Mouse (Mus musculus): ENCODE measurements around the gene Hist1h3d. TPM values are rescaled to one million over a fixed set of nuclear protein-coding genes. Genes with fewer than 3 reads are reported as not detected.
A peak's percentile ranks its signal among the peaks of the same experiment; 100 is the strongest.
"Not testable (repeated sequence)": the region's sequence is repeated elsewhere in the genome, so short reads cannot be mapped to it uniquely, and the experiment has no call there.

Gene Hist1h3d
- polyA plus RNA-seq, 2 experiments: 7.2 to 20.4 TPM

GRCm38 (mm10) chr13:23534368-23535131, 41.0 kb upstream of the Hist1h3d start:
- H3K4me3 ChIP-seq (ENCODE audit: insufficient read depth in 1 of 2, low read depth in 2 of 2, low read length in 2 of 2): peak overlapping the region; percentile 74 to 84
- ATAC-seq (ENCODE audit: insufficient read depth) (peak; percentile 24), DNase-seq (ENCODE audit: low read depth in 3 of 3, low spot score in 3 of 3) (peak in 1 of 3 experiments; percentile 74)
- H3K4me2 ChIP-seq (ENCODE audit: low read depth): peak overlapping the region; percentile 95
- peaks cover 23% of the 10 kb centered on the region in 2 experiments for H3K4me1 ChIP-seq (replicated peaks; ENCODE audit: control insufficient read depth in 2 of 2, insufficient read depth in 2 of 2, low read length in 1 of 2)
- peak overlapping the region; percentile 99 for H3K9ac ChIP-seq (replicated peaks)
- H3K9me3 ChIP-seq (ENCODE audit: control insufficient read depth, low read length): no peaks in the 10 kb centered on the region
- under 1% methylated on average over 15 of the region's 15 CpGs for WGBS (ENCODE audit: insufficient replicate concordance)
- no peaks in the 10 kb centered on the region for H3K36me3 ChIP-seq (replicated peaks; ENCODE audit: control insufficient read depth, insufficient read depth, low read depth)
- peak overlapping the region; percentile 100 for H3K27ac ChIP-seq
- H3K27me3 ChIP-seq (ENCODE audit: control insufficient read depth, insufficient read depth, low read length): no peaks in the 10 kb centered on the region
- no peak for TF ChIP-seq CTCF (IDR thresholded peaks at IDR 0.05; ENCODE audit: low read depth)
- TF ChIP-seq EP300 (IDR thresholded peaks at IDR 0.05; ENCODE audit: low read depth): no peak; the same call in none of the 2 replicates

DNA sequence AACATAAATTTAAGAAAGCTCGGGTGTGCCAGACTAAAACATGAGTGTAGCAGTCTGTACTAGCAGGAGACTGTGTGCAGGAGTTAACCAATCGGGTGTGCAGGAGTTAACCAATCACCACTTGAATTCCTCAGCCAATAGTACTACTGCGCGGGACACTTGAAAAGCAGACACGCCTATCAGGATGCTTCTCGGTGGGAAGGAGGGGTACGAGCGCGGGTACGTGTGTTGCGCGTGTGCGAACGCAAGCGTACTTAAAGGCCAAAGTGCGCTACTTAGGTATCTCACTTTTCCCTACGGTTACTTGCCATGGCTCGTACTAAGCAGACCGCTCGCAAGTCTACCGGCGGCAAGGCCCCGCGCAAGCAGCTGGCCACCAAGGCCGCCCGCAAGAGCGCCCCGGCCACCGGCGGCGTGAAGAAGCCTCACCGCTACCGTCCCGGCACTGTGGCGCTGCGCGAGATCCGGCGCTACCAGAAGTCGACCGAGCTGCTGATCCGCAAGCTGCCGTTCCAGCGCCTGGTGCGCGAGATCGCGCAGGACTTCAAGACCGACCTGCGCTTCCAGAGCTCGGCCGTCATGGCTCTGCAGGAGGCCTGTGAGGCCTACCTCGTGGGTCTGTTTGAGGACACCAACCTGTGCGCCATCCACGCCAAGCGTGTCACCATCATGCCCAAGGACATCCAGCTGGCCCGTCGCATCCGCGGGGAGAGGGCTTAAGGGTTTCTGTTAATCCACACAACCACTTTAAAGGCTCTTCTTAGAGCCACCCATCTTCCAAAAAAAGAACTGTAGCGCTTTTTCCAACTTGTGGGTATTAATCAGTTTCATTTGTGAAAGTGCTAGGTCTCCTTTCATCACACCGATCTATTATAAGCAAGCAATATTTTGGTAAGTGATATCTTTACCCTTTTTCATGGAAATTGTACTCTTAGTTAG, 40.2 kb upstream of the Hist1h3d start, which contains the start of gene Hist1h3g:
TSS of gene Hist1h3g (plus strand) at position 286 of the 939 bp plus-strand sequence.
- Histone ChIP-seq H3K4me2 (ENCODE audit: low read depth) (peak within 1 kb of the TSS; percentile 95), H3K4me1 (replicated peaks; ENCODE audit: control insufficient read depth in 2 of 2, insufficient read depth in 2 of 2, low read length in 1 of 2) (peaks cover 23 to 25% of the 10 kb centered on the region in 2 experiments), H3K27ac (peak within 1 kb of the TSS; percentile 100), H3K4me3 (ENCODE audit: insufficient read depth in 1 of 2, low read depth in 2 of 2, low read length in 2 of 2) (peak within 1 kb of the TSS; percentile 74 to 84), H3K9ac (replicated peaks) (peak within 1 kb of the TSS; percentile 99)
- not testable (repeated sequence) for H3K9me3 ChIP-seq (ENCODE audit: control insufficient read depth, low read length); H3K36me3 ChIP-seq (replicated peaks; ENCODE audit: control insufficient read depth, insufficient read depth, low read depth); H3K27me3 ChIP-seq (ENCODE audit: control insufficient read depth, insufficient read depth, low read length)
- WGBS (ENCODE audit: insufficient replicate concordance): under 1% methylated on average over 46 of the region's 62 CpGs
- peak; percentile 98 for DNase-seq (ENCODE audit: low read depth in 3 of 3, low spot score in 3 of 3)
- peak; percentile 66 for TF ChIP-seq EP300 (IDR thresholded peaks at IDR 0.05; ENCODE audit: low read depth)
- ATAC-seq (ENCODE audit: insufficient read depth): peak; percentile 81

- H3K27ac ChIP-seq: peak overlapping the region; percentile 100
- WGBS (ENCODE audit: insufficient replicate concordance): 12% methylated on average over 7 of the region's 7 CpGs
- no peak for DNase-seq (ENCODE audit: low read depth in 3 of 3, low spot score in 3 of 3)
- H3K27me3 ChIP-seq (ENCODE audit: control insufficient read depth, insufficient read depth, low read length): no peaks in the 10 kb centered on the region
- TF ChIP-seq EP300 (IDR thresholded peaks at IDR 0.05; ENCODE audit: low read depth) (peak; percentile 18; the same call in 1 of the 2 replicates), CTCF (IDR thresholded peaks at IDR 0.05; ENCODE audit: low read depth) (no peak)
- no peaks in the 10 kb centered on the region for H3K9me3 ChIP-seq (ENCODE audit: control insufficient read depth, low read length)
- no peaks in the 10 kb centered on the region for H3K36me3 ChIP-seq (replicated peaks; ENCODE audit: control insufficient read depth, insufficient read depth, low read depth)
- no peak for ATAC-seq (ENCODE audit: insufficient read depth)
- H3K4me1 ChIP-seq (replicated peaks; ENCODE audit: control insufficient read depth in 2 of 2, insufficient read depth in 2 of 2, low read length in 1 of 2): peaks cover 28 to 30% of the 10 kb centered on the region in 2 experiments
- H3K9ac ChIP-seq (replicated peaks): peak overlapping the region; percentile 94
- peak overlapping the region; percentile 95 for H3K4me2 ChIP-seq (ENCODE audit: low read depth)
- peak overlapping the region; percentile 74 to 84 for H3K4me3 ChIP-seq (ENCODE audit: insufficient read depth in 1 of 2, low read depth in 2 of 2, low read length in 2 of 2)
These were observed 39.3 kb upstream of the Hist1h3d start for GRCm38 (mm10) chr13:23536076-23536822.

- H3K4me1 ChIP-seq (replicated peaks; ENCODE audit: control insufficient read depth in 2 of 2, insufficient read depth in 2 of 2, low read length in 1 of 2): peaks cover 28 to 29% of the 10 kb centered on the region in 2 experiments
- H3K4me2 ChIP-seq (ENCODE audit: low read depth): peak overlapping the region; percentile 95
- no peaks in the 10 kb centered on the region for H3K36me3 ChIP-seq (replicated peaks; ENCODE audit: control insufficient read depth, insufficient read depth, low read depth)
- TF ChIP-seq CTCF (IDR thresholded peaks at IDR 0.05; ENCODE audit: low read depth) (no peak), EP300 (IDR thresholded peaks at IDR 0.05; ENCODE audit: low read depth) (no peak)
- no peaks in the 10 kb centered on the region for H3K9me3 ChIP-seq (ENCODE audit: control insufficient read depth, low read length)
- WGBS (ENCODE audit: insufficient replicate concordance): 64% methylated on average over 3 of the region's 3 CpGs
- peak overlapping the region in 1 of 2 experiments; percentile 74; a peak in 2 of 4 replicates for H3K4me3 ChIP-seq (ENCODE audit: insufficient read depth in 1 of 2, low read depth in 2 of 2, low read length in 2 of 2)
- H3K9ac ChIP-seq (replicated peaks): peak overlapping the region; percentile 94
- H3K27ac ChIP-seq: peak overlapping the region; percentile 100
- no peak for DNase-seq (ENCODE audit: low read depth in 3 of 3, low spot score in 3 of 3)
- ATAC-seq (ENCODE audit: insufficient read depth): no peak
- H3K27me3 ChIP-seq (ENCODE audit: control insufficient read depth, insufficient read depth, low read length): no peaks in the 10 kb centered on the region
These were observed 38.4 kb upstream of the Hist1h3d start for GRCm38 (mm10) chr13:23537006-23537710.

Data from liver, embryonic 14.5 days (tissue).